Mouse (Mus musculus): ENCODE measurements around the gene Amhr2. TPM values are rescaled to one million over a fixed set of nuclear protein-coding genes. Genes with fewer than 3 reads are reported as not detected.

Gene Amhr2
- polyA plus RNA-seq, 1 experiment from 2014 or later, result 0.48 TPM

GRCm38 (mm10) chr15:102406912-102407580, 38.1 kb upstream of the Amhr2 start:
- H3K27me3 ChIP-seq, result no peaks in the 10 kb centered on the region
- peak overlapping the region; percentile 97 for H3K9ac ChIP-seq (replicated peaks)
- no peak for ATAC-seq (ENCODE audit: insufficient number of reproducible peaks, insufficient read depth, low FRiP score, low TSS enrichment, low read depth)
- H3K27ac ChIP-seq, result peak overlapping the region; percentile 99
- peaks cover 42% of the 10 kb centered on the region for H3K4me1 ChIP-seq (replicated peaks)
- H3K4me3 ChIP-seq (replicated peaks), result peak overlapping the region; percentile 80
- H3K36me3 ChIP-seq, result peaks cover 48% of the 10 kb centered on the region
- 31% methylated on average over 3 of the region's 3 CpGs for WGBS
- peak overlapping the region; percentile 52 for H3K4me2 ChIP-seq
- no peaks in the 10 kb centered on the region; the same call in 1 of the 2 replicates for H3K9me3 ChIP-seq

DNA sequence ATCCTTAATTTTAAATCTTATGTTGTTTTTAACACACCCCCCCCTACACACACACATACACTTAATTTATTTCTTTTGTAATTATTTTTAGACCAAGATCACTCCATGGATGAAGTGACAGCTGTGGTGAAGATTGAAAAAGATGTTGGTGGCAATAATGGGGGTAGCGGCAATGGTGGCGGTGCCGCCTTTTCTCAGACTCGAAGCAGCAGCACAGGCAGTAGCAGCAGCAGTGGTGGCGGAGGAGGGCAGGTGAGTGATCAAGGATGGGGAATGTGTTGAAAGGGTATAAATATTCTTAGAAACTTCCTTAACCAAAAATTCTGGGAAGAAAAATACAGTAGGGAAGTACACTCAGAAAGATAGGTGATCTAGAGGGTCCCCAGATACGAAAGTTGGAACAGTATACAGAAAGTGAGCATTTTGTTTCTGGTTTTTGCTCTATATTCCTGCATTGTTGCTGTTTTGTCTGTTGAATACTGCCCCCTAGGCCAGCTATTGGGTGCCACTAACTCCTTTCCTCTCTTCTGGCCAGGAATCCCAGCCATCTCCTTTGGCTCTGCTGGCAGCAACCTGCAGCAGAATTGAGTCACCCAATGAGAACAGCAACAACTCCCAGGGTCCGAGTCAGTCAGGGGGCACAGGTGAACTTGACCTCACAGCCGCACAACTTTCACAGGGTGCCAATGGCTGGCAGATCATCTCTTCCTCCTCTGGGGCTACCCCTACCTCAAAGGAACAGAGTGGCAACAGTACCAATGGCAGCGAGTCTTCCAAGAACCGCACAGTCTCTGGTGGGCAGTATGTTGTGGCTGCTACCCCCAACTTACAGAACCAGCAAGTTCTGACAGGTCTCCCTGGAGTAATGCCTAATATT, 37.2 kb upstream of the Amhr2 start:
- Histone ChIP-seq H3K4me3 (replicated peaks) (no peak overlapping the region; the same call in 1 of the 2 replicates), H3K4me2 (0 out of 2 replicates have a peak overlapping the region, but pooled peaks have one; percentile 52), H3K27ac (no peak overlapping the region), H3K9ac (replicated peaks) (no peak overlapping the region), H3K36me3 (peaks cover 57% of the 10 kb centered on the region), H3K27me3 (no peaks in the 10 kb centered on the region), H3K4me1 (replicated peaks) (peaks cover 44% of the 10 kb centered on the region), H3K9me3 (no peaks in the 10 kb centered on the region; the same call in 1 of the 2 replicates)
- 95% methylated on average over 10 of the region's 10 CpGs for WGBS
- ATAC-seq (ENCODE audit: insufficient number of reproducible peaks, insufficient read depth, low FRiP score, low TSS enrichment, low read depth), result no peak

GRCm38 (mm10) chr15:102408558-102409130, 36.5 kb upstream of the Amhr2 start:
- no peak overlapping the region for H3K27ac ChIP-seq
- 0 out of 2 replicates have a peak overlapping the region, but pooled peaks have one; percentile 9 for H3K4me3 ChIP-seq (replicated peaks)
- 0 out of 2 replicates have a peak overlapping the region, but pooled peaks have one; percentile 8 for H3K9ac ChIP-seq (replicated peaks)
- peaks cover 44% of the 10 kb centered on the region for H3K4me1 ChIP-seq (replicated peaks)
- H3K36me3 ChIP-seq, result peaks cover 64% of the 10 kb centered on the region
- H3K4me2 ChIP-seq, result peak overlapping the region; percentile 35; the same call in 1 of the 2 replicates
- H3K27me3 ChIP-seq, result no peaks in the 10 kb centered on the region
- H3K9me3 ChIP-seq, result no peaks in the 10 kb centered on the region; the same call in 1 of the 2 replicates
- 83% methylated on average over 2 of the region's 2 CpGs for WGBS
- no peak for ATAC-seq (ENCODE audit: insufficient number of reproducible peaks, insufficient read depth, low FRiP score, low TSS enrichment, low read depth)

DNA sequence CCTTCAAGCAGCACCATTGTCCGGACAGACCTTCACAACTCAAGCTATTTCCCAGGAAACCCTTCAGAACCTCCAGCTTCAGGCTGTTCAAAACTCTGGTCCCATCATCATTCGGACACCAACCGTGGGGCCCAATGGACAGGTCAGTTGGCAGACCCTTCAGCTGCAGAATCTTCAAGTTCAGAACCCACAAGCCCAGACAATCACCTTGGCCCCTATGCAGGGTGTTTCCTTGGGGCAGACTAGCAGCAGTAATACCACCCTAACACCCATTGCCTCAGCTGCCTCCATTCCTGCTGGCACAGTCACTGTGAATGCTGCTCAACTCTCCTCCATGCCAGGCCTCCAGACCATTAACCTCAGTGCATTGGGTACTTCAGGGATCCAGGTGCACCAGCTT, 35.9 kb upstream of the Amhr2 start:
- Histone ChIP-seq H3K27me3 (no peaks in the 10 kb centered on the region), H3K4me2 (peak overlapping the region; percentile 35), H3K36me3 (peaks cover 70% of the 10 kb centered on the region), H3K4me1 (replicated peaks) (peaks cover 44% of the 10 kb centered on the region), H3K4me3 (replicated peaks) (no peak overlapping the region), H3K9ac (replicated peaks) (0 out of 2 replicates have a peak overlapping the region, but pooled peaks have one; percentile 8), H3K27ac (no peak overlapping the region), H3K9me3 (no peaks in the 10 kb centered on the region; the same call in 1 of the 2 replicates)
- no peak for ATAC-seq (ENCODE audit: insufficient number of reproducible peaks, insufficient read depth, low FRiP score, low TSS enrichment, low read depth)
- WGBS, result 95% methylated on average over 3 of the region's 3 CpGs

DNA sequence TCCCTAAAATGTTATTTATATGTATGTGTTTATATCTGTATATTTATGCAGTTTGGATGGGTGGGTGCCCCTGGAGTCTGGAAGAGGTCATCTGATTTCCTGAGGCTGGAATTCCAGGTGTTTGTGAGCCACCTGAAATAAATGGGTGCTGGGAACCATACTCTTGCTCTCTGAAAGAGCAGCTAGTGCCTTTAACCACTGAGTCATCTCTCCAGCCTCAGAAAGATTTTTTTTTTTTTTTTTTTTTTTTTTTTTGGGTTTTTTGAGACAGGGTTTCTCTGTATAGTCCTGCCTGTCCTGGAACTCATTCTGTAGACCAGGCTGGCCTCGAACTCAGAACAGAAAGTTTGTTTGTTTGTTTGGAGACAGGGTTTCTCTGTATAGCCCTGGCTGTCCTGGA, 34.1 kb upstream of the Amhr2 start:
- H3K4me1 ChIP-seq (replicated peaks), result peaks cover 41% of the 10 kb centered on the region
- no peak overlapping the region for H3K9ac ChIP-seq (replicated peaks)
- no peak overlapping the region for H3K27ac ChIP-seq
- WGBS, result 92% methylated on average over 1 of the region's 1 CpGs
- H3K4me2 ChIP-seq, result peak overlapping the region; percentile 35
- H3K36me3 ChIP-seq, result peaks cover 83% of the 10 kb centered on the region
- H3K4me3 ChIP-seq (replicated peaks), result no peak overlapping the region
- ATAC-seq (ENCODE audit: insufficient number of reproducible peaks, insufficient read depth, low FRiP score, low TSS enrichment, low read depth), result no peak
- H3K27me3 ChIP-seq, result no peaks in the 10 kb centered on the region
- no peaks in the 10 kb centered on the region; the same call in 1 of the 2 replicates for H3K9me3 ChIP-seq

GRCm38 (mm10) chr15:102413687-102414086, 31.5 kb upstream of the Amhr2 start:
- no peak overlapping the region for H3K27ac ChIP-seq
- H3K4me2 ChIP-seq, result no peak overlapping the region
- H3K9me3 ChIP-seq, result no peaks in the 10 kb centered on the region; the same call in 1 of the 2 replicates
- peaks cover 28% of the 10 kb centered on the region for H3K4me1 ChIP-seq (replicated peaks)
- no peak overlapping the region for H3K9ac ChIP-seq (replicated peaks)
- no peak for ATAC-seq (ENCODE audit: insufficient number of reproducible peaks, insufficient read depth, low FRiP score, low TSS enrichment, low read depth)
- no peaks in the 10 kb centered on the region for H3K27me3 ChIP-seq
- H3K4me3 ChIP-seq (replicated peaks), result no peak overlapping the region
- H3K36me3 ChIP-seq, result peaks cover 86% of the 10 kb centered on the region

DNA sequence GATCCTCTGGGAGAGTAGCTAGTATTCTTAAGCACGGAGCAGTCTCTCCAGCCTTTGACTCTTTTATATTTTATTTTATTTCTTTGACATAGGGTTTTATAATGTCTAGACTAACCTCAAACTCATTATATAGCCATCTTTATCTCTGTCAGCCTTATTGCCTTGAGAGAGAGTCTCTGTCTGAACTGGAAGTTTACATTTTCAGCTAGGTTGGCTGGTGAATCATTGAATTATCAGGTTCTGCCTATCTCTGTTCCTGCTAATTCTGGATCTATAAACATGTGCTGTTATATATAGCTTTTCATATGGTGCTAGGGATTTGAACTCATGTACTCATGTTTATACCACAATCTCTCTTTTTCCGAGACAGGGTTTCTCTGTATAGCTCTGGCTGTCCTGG, 27.6 kb upstream of the Amhr2 start:
- no peak for ATAC-seq (ENCODE audit: insufficient number of reproducible peaks, insufficient read depth, low FRiP score, low TSS enrichment, low read depth)

DNA sequence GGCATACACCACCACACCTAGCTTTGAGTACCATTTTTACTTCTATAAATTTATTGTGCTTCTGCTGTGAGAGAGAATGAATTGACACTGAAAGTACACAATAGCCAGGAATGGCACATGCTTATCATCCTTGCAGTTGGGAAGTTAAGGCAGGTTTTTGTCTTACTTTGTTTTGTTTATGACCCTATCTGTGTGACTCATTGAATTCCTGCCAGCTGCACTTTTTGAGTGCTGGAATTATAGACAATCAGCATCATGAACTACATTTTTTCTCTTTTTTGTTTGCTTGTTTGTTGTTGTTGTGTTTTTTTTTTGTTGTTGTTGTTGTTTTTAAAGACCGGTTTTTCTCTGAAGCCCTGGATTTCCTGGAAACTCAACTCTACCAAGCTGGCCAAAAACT, 24.2 kb upstream of the Amhr2 start:
- no peak overlapping the region for H3K27ac ChIP-seq
- H3K4me1 ChIP-seq (replicated peaks), result no peaks in the 10 kb centered on the region
- 63% methylated on average over 1 of the region's 1 CpGs for WGBS
- H3K4me2 ChIP-seq, result no peak overlapping the region
- no peaks in the 10 kb centered on the region for H3K27me3 ChIP-seq
- H3K36me3 ChIP-seq, result peaks cover 66% of the 10 kb centered on the region
- no peak overlapping the region for H3K9ac ChIP-seq (replicated peaks)
- no peak overlapping the region for H3K4me3 ChIP-seq (replicated peaks)
- ATAC-seq (ENCODE audit: insufficient number of reproducible peaks, insufficient read depth, low FRiP score, low TSS enrichment, low read depth), result no peak
- no peaks in the 10 kb centered on the region for H3K9me3 ChIP-seq

More for the DNA sequence above, 27.6 kb upstream of the Amhr2 start:
- no peaks in the 10 kb centered on the region for H3K9me3 ChIP-seq
- H3K9ac ChIP-seq (replicated peaks), result no peak overlapping the region
- no peaks in the 10 kb centered on the region for H3K27me3 ChIP-seq
- peaks cover 64% of the 10 kb centered on the region for H3K36me3 ChIP-seq
- H3K4me3 ChIP-seq (replicated peaks), result no peak overlapping the region
- H3K4me1 ChIP-seq (replicated peaks), result no peaks in the 10 kb centered on the region
- H3K27ac ChIP-seq, result no peak overlapping the region
- H3K4me2 ChIP-seq, result no peak overlapping the region
- WGBS, result 92% methylated on average over 2 of the region's 2 CpGs

- Histone ChIP-seq H3K36me3 (peaks cover 70% of the 10 kb centered on the region), H3K27ac (no peak overlapping the region), H3K9ac (replicated peaks) (no peak overlapping the region), H3K9me3 (no peaks in the 10 kb centered on the region), H3K4me1 (replicated peaks) (no peaks in the 10 kb centered on the region), H3K27me3 (no peaks in the 10 kb centered on the region), H3K4me3 (replicated peaks) (no peak overlapping the region), H3K4me2 (no peak overlapping the region)
- WGBS, result 55% methylated on average over 3 of the region's 3 CpGs
- no peak for ATAC-seq (ENCODE audit: insufficient number of reproducible peaks, insufficient read depth, low FRiP score, low TSS enrichment, low read depth)
These were observed 23.7 kb upstream of the Amhr2 start for GRCm38 (mm10) chr15:102421437-102421836.

DNA sequence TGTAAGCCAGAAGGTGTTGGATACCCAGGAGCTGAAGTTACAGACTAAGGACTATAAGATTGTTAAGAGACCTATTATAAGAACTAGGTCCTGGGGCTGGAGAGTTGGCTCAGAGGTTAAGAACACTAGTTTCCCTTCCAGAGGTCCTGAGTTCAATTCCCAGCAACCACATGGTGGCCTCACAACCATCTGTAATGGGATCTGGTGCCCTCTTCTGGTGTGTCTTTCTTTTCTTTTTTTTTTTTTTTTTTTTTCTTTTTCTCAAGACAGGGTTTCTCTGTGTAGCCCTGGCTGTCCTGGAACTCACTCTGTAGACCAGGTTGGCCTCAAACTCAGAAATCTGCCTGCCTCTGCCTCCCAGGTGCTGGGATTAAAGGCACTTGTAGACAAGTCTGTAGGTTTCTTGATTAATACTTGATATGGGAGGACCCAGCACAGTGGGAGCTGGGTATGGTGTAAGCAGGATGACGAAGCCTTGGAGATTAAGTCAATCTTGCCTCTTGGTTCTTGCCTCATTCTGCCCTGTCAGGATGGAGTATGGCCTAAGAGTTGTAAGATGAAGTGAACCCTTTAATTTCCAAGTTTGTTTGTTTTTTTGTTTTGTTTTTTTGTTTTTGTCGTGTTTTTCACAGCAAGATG, 21.4 kb upstream of the Amhr2 start:
- no peak overlapping the region for H3K9ac ChIP-seq (replicated peaks)
- no peak for ATAC-seq (ENCODE audit: insufficient number of reproducible peaks, insufficient read depth, low FRiP score, low TSS enrichment, low read depth)
- no peak overlapping the region for H3K4me3 ChIP-seq (replicated peaks)
- H3K9me3 ChIP-seq, result no peaks in the 10 kb centered on the region
- H3K36me3 ChIP-seq, result peaks cover 73% of the 10 kb centered on the region
- no peaks in the 10 kb centered on the region for H3K4me1 ChIP-seq (replicated peaks)
- WGBS, result 93% methylated on average over 2 of the region's 2 CpGs
- no peak overlapping the region for H3K27ac ChIP-seq
- H3K4me2 ChIP-seq, result no peak overlapping the region
- no peaks in the 10 kb centered on the region for H3K27me3 ChIP-seq
